Mouse (Mus musculus): ENCODE results near the gene Zfp112. TPM values are rescaled to one million over a fixed set of nuclear protein-coding genes. Genes with fewer than 3 reads are reported as not detected.

Zfp112 gene
- polyA plus RNA-seq, 1 experiment: 0.60 TPM

- no peak within 1 kb of the TSS for H3K27ac ChIP-seq (ENCODE audit: insufficient read depth, low read depth, low read length)
- peaks cover 8% of the 10 kb centered on the region; the same call in 1 of the 2 replicates for H3K4me1 ChIP-seq (ENCODE audit: control insufficient read depth, insufficient read depth, insufficient read length, low read length)
- 3% methylated on average over 32 of the region's 32 CpGs for WGBS
- no peaks in the 10 kb centered on the region for H3K27me3 ChIP-seq (ENCODE audit: control insufficient read depth, insufficient read depth, low read length)
- H3K4me3 ChIP-seq (ENCODE audit: low read depth, low read length): peak within 1 kb of the TSS; percentile 91
- peaks cover 7% of the 10 kb centered on the region; the same call in 1 of the 2 replicates for H3K36me3 ChIP-seq (ENCODE audit: control insufficient read depth, insufficient read depth, low read length)
- no peak for TF ChIP-seq CTCF (IDR thresholded peaks at IDR 0.05; ENCODE audit: extremely low read depth, insufficient read length, insufficient replicate concordance, low read depth, low read length)
- TF ChIP-seq POLR2A (IDR thresholded peaks at IDR 0.05; ENCODE audit: low read depth, low read length): no peak
Measured at GRCm38 (mm10) chr7:24133996-24134828, 22.1 kb downstream of the Zfp112 start, which contains the start of gene Zfp235. Gene Zfp235 (plus strand): TSS chr7:24134169.

- Histone ChIP-seq H3K27me3 (ENCODE audit: control insufficient read depth, insufficient read depth, low read length) (no peaks in the 10 kb centered on the region), H3K4me3 (ENCODE audit: low read depth, low read length) (no peak overlapping the region), H3K4me1 (ENCODE audit: control insufficient read depth, insufficient read depth, insufficient read length, low read length) (peaks cover 2% of the 10 kb centered on the region; the same call in 1 of the 2 replicates), H3K36me3 (ENCODE audit: control insufficient read depth, insufficient read depth, low read length) (peaks cover 14% of the 10 kb centered on the region; the same call in 1 of the 2 replicates), H3K27ac (ENCODE audit: insufficient read depth, low read depth, low read length) (no peak overlapping the region)
- TF ChIP-seq CTCF (IDR thresholded peaks at IDR 0.05; ENCODE audit: extremely low read depth, insufficient read length, insufficient replicate concordance, low read depth, low read length) (no peak), POLR2A (IDR thresholded peaks at IDR 0.05; ENCODE audit: low read depth, low read length) (no peak)
- WGBS: 86% methylated on average over 6 of the region's 6 CpGs
Measured at GRCm38 (mm10) chr7:24142566-24142965, 30.5 kb downstream of the Zfp112 start.

- Histone ChIP-seq H3K4me1 (ENCODE audit: control insufficient read depth, insufficient read depth, insufficient read length, low read length) (no peaks in the 10 kb centered on the region), H3K36me3 (ENCODE audit: control insufficient read depth, insufficient read depth, low read length) (no peaks in the 10 kb centered on the region), H3K4me3 (ENCODE audit: low read depth, low read length) (no peak overlapping the region), H3K27ac (ENCODE audit: insufficient read depth, low read depth, low read length) (no peak overlapping the region), H3K27me3 (ENCODE audit: control insufficient read depth, insufficient read depth, low read length) (no peaks in the 10 kb centered on the region)
- TF ChIP-seq CTCF (IDR thresholded peaks at IDR 0.05; ENCODE audit: extremely low read depth, insufficient read length, insufficient replicate concordance, low read depth, low read length) (peak; percentile 34; the same call in 1 of the 2 replicates), POLR2A (IDR thresholded peaks at IDR 0.05; ENCODE audit: low read depth, low read length) (no peak)
- WGBS: 16% methylated on average over 1 of the region's 1 CpGs
Measured at GRCm38 (mm10) chr7:24153272-24153671, 41.2 kb downstream of the Zfp112 start.

- Histone ChIP-seq H3K27me3 (ENCODE audit: control insufficient read depth, insufficient read depth, low read length) (no peaks in the 10 kb centered on the region), H3K36me3 (ENCODE audit: control insufficient read depth, insufficient read depth, low read length) (no peaks in the 10 kb centered on the region), H3K4me1 (ENCODE audit: control insufficient read depth, insufficient read depth, insufficient read length, low read length) (no peaks in the 10 kb centered on the region), H3K27ac (ENCODE audit: insufficient read depth, low read depth, low read length) (no peak overlapping the region), H3K4me3 (ENCODE audit: low read depth, low read length) (no peak overlapping the region)
- 50% methylated on average over 4 of the region's 4 CpGs for WGBS
- TF ChIP-seq CTCF (IDR thresholded peaks at IDR 0.05; ENCODE audit: extremely low read depth, insufficient read length, insufficient replicate concordance, low read depth, low read length) (no peak), POLR2A (IDR thresholded peaks at IDR 0.05; ENCODE audit: low read depth, low read length) (no peak)
Measured at GRCm38 (mm10) chr7:24172191-24172590, 60.1 kb downstream of the Zfp112 start.

GRCm38 (mm10) chr7:24174618-24175336, 62.7 kb downstream of the Zfp112 start, which contains the start of gene Zfp114:
Gene Zfp114 (plus strand): TSS chr7:24175060.
- 13% methylated on average over 23 of the region's 23 CpGs for WGBS
- Histone ChIP-seq H3K36me3 (ENCODE audit: control insufficient read depth, insufficient read depth, low read length) (no peaks in the 10 kb centered on the region), H3K27ac (ENCODE audit: insufficient read depth, low read depth, low read length) (no peak within 1 kb of the TSS), H3K27me3 (ENCODE audit: control insufficient read depth, insufficient read depth, low read length) (no peaks in the 10 kb centered on the region), H3K4me1 (ENCODE audit: control insufficient read depth, insufficient read depth, insufficient read length, low read length) (no peaks in the 10 kb centered on the region), H3K4me3 (ENCODE audit: low read depth, low read length) (peak within 1 kb of the TSS; percentile 64)
- no peak for TF ChIP-seq CTCF (IDR thresholded peaks at IDR 0.05; ENCODE audit: extremely low read depth, insufficient read length, insufficient replicate concordance, low read depth, low read length)
- TF ChIP-seq POLR2A (IDR thresholded peaks at IDR 0.05; ENCODE audit: low read depth, low read length): no peak

- 49% methylated on average over 6 of the region's 6 CpGs for WGBS
- TF ChIP-seq CTCF (IDR thresholded peaks at IDR 0.05; ENCODE audit: extremely low read depth, insufficient read length, insufficient replicate concordance, low read depth, low read length) (no peak), POLR2A (IDR thresholded peaks at IDR 0.05; ENCODE audit: low read depth, low read length) (no peak)
- Histone ChIP-seq H3K27ac (ENCODE audit: insufficient read depth, low read depth, low read length) (no peak overlapping the region), H3K36me3 (ENCODE audit: control insufficient read depth, insufficient read depth, low read length) (no peaks in the 10 kb centered on the region), H3K27me3 (ENCODE audit: control insufficient read depth, insufficient read depth, low read length) (no peaks in the 10 kb centered on the region), H3K4me1 (ENCODE audit: control insufficient read depth, insufficient read depth, insufficient read length, low read length) (no peaks in the 10 kb centered on the region), H3K4me3 (ENCODE audit: low read depth, low read length) (peak overlapping the region; percentile 64)
Measured at GRCm38 (mm10) chr7:24175337-24175711, 63.2 kb downstream of the Zfp112 start.

Other genes starting within 250 kb of the Zfp112 start
- gene Vmn1r177, start 245.9 kb upstream of the Zfp112 start, polyA plus RNA-seq (2012; rRNA removed): not detected in 2 replicates
- not detected in 2 replicates for gene Vmn1r178, start 220.3 kb upstream of the Zfp112 start, polyA plus RNA-seq (2012; rRNA removed)
- not detected in 2 replicates for gene Vmn1r179, start 185.3 kb upstream of the Zfp112 start, polyA plus RNA-seq (2012; rRNA removed)
- not detected in 2 replicates for gene Vmn1r180, start 161.7 kb upstream of the Zfp112 start, polyA plus RNA-seq (2012; rRNA removed)
- gene Vmn1r181, start 137.7 kb upstream of the Zfp112 start, polyA plus RNA-seq (2012; rRNA removed): not detected in 2 replicates
- not detected in 2 replicates for gene V1rd19, start 110.6 kb upstream of the Zfp112 start, polyA plus RNA-seq (2012; rRNA removed)
- gene Vmn1r183, start 59.1 kb upstream of the Zfp112 start, polyA plus RNA-seq (2012; rRNA removed): not detected in 2 replicates
- gene Zfp180, start 30.4 kb upstream of the Zfp112 start, polyA plus RNA-seq (2012; rRNA removed): 3.8 and 7.4 TPM in 2 replicates
- 3.2 and 3.3 TPM in 2 replicates for gene Zfp235, start 21.9 kb downstream of the Zfp112 start, polyA plus RNA-seq (2012; rRNA removed)
- gene Zfp114, start 62.7 kb downstream of the Zfp112 start, polyA plus RNA-seq (2012; rRNA removed): 0.03 and 0.08 TPM in 2 replicates
- 0.28 and 0.70 TPM in 2 replicates for gene Zfp111, start 99.1 kb downstream of the Zfp112 start, polyA plus RNA-seq (2012; rRNA removed)
- 0.33 and 0.56 TPM in 2 replicates for gene Zfp109, start 125.2 kb downstream of the Zfp112 start, polyA plus RNA-seq (2012; rRNA removed)
- gene Zfp108, start 142.5 kb downstream of the Zfp112 start, polyA plus RNA-seq (2012; rRNA removed): 0.13 and 0.18 TPM in 2 replicates
- gene Zfp93, start 158.1 kb downstream of the Zfp112 start, polyA plus RNA-seq (2012; rRNA removed): 0.37 and 0.55 TPM in 2 replicates
- 1.1 and 1.5 TPM in 2 replicates for gene Zfp61, start 188.9 kb downstream of the Zfp112 start, polyA plus RNA-seq (2012; rRNA removed)
- gene Zfp94, start 204.4 kb downstream of the Zfp112 start, polyA plus RNA-seq (2012; rRNA removed): 0.84 and 1.5 TPM in 2 replicates
- gene Tescl, start 221.6 kb downstream of the Zfp112 start, polyA plus RNA-seq (2012; rRNA removed): 0.15 TPM in 1 of 2 replicates, not detected in the other
- gene Lypd5, start 236.9 kb downstream of the Zfp112 start, polyA plus RNA-seq (2012; rRNA removed): 0.06 TPM in 1 of 2 replicates, not detected in the other

Measured in small intestine, adult 2 months (tissue).